Mouse (Mus musculus) stomach, embryonic 14.5 days (tissue): ENCODE measurements around the gene Mybph. TPM values are rescaled to one million over a fixed set of nuclear protein-coding genes. Genes with fewer than 3 reads are reported as not detected.

Experiments used
- ATAC-seq: fragments of 200-750 bp; cut with Nextera tagmentation; 2 replicates; pipeline ENCODE4 v1.8.0; 2017; ENCODE audit warnings: low read depth, moderate TSS enrichment; ENCODE audit not compliant: insufficient number of reproducible peaks, insufficient read depth, low FRiP score
- H3K27ac ChIP-seq: fragments of 300-500 bp; sonication (generic); 2 replicates; pipeline ENCODE4 v1.5.1; 2014; ENCODE audit warnings: mild to moderate bottlenecking, low read length, moderate library complexity, mixed read lengths
- H3K27me3 ChIP-seq: fragments of 300-500 bp; sonication (generic); 2 replicates; pipeline ENCODE4 v1.6.1; 2014; ENCODE audit warnings: low read length, control low read depth, mixed read lengths; ENCODE audit not compliant: control insufficient read depth, insufficient read depth
- H3K36me3 ChIP-seq: fragments of 300-500 bp; sonication (generic); 2 replicates; pipeline ENCODE4 v1.6.1; 2014; ENCODE audit warnings: mild to moderate bottlenecking, control low read depth, low read length, moderate library complexity, mixed read lengths; ENCODE audit not compliant: control insufficient read depth, insufficient read depth
- H3K4me1 ChIP-seq: fragments of 300-500 bp; sonication (generic); 2 replicates; pipeline ENCODE4 v1.6.1; 2014; ENCODE audit warnings: low read length, control low read depth, mixed read lengths; ENCODE audit not compliant: control insufficient read depth, insufficient read depth
- H3K4me2 ChIP-seq: fragments of 300-500 bp; sonication (generic); replicated peaks from 2 replicates; pipeline ENCODE4 v1.6.1; 2014; ENCODE audit warnings: low read depth, low read length, control low read depth
- H3K4me3 ChIP-seq: fragments of 300-500 bp; sonication (generic); 2 replicates; pipeline ENCODE4 v1.5.1; 2014; ENCODE audit warnings: low read depth, low read length, control low read depth
- H3K9ac ChIP-seq: fragments of 300-500 bp; sonication (generic); replicated peaks from 2 replicates; pipeline ENCODE4 v1.6.1; 2014; ENCODE audit warnings: low read depth, mild to moderate bottlenecking, control low read depth, low read length, moderate library complexity, mixed read lengths
- H3K9me3 ChIP-seq: fragments of 300-500 bp; sonication (generic); 2 replicates; pipeline ENCODE4 v1.6.1; 2016; ENCODE audit warnings: low read depth, low read length, control low read depth; ENCODE audit not compliant: control insufficient read depth
- WGBS: fragments of 180-500 bp; shearing (Covaris S2); extraction: QIAGEN DNeasy Blood & Tissue Kit; methylation state at CpG from one replicate; pipeline ENCODE4 v1.1.7; 2014; 5-methylcytosine and 5-hydroxymethylcytosine counted together
- polyA plus RNA-seq: library from polyadenylated mRNA; unstranded; fragments of >200 nt; fragmentation: Nextera tagmentation; extraction: Ambion mirVana; gene quantifications from 2 replicates; pipeline ENCODE4 v1.2.1, GENCODE M21; 2014

The Mybph gene
- polyA plus RNA-seq, 1 experiment from 2014 or later, result not detected

DNA sequence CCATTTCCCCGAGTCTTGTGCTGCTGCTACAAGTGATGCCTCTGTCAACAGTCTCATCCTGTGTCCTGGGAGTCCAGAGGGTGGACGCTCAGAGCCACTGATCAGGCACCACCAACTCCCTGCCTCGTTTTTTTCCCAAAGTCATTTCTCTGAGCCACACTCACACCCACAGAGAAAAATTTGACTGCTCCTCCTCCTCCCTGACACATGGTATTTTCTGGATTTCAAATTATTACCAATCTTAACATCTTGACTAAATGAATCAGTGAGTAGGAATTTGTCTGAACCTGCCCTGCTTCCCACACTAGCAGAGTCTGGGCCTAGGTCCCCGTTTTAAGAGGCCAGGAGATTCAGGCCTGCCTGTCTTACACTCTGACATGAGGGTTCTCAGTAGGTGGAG is 1.2 kb upstream of the Mybph start:
- Histone ChIP-seq H3K27ac (no peak overlapping the region), H3K4me1 (peaks cover 18% of the 10 kb centered on the region; the same call in 1 of the 2 replicates), H3K36me3 (no peaks in the 10 kb centered on the region), H3K4me3 (no peak overlapping the region), H3K27me3 (no peaks in the 10 kb centered on the region), H3K4me2 (no peak overlapping the region), H3K9ac (no peak overlapping the region), H3K9me3 (no peaks in the 10 kb centered on the region)
- ATAC-seq, result no peak
- 34% methylated on average over 4 of the region's 4 CpGs for WGBS

GRCm38 (mm10) chr1:134193674-134194197 is 488 bp downstream of the Mybph start:
- no peak overlapping the region for H3K4me2 ChIP-seq
- no peaks in the 10 kb centered on the region for H3K9me3 ChIP-seq
- H3K4me3 ChIP-seq, result no peak overlapping the region
- WGBS, result 54% methylated on average over 7 of the region's 7 CpGs
- no peak overlapping the region for H3K27ac ChIP-seq
- no peak for ATAC-seq
- peaks cover 18% of the 10 kb centered on the region; the same call in 1 of the 2 replicates for H3K4me1 ChIP-seq
- H3K9ac ChIP-seq, result no peak overlapping the region
- no peaks in the 10 kb centered on the region for H3K36me3 ChIP-seq
- H3K27me3 ChIP-seq, result no peaks in the 10 kb centered on the region

DNA sequence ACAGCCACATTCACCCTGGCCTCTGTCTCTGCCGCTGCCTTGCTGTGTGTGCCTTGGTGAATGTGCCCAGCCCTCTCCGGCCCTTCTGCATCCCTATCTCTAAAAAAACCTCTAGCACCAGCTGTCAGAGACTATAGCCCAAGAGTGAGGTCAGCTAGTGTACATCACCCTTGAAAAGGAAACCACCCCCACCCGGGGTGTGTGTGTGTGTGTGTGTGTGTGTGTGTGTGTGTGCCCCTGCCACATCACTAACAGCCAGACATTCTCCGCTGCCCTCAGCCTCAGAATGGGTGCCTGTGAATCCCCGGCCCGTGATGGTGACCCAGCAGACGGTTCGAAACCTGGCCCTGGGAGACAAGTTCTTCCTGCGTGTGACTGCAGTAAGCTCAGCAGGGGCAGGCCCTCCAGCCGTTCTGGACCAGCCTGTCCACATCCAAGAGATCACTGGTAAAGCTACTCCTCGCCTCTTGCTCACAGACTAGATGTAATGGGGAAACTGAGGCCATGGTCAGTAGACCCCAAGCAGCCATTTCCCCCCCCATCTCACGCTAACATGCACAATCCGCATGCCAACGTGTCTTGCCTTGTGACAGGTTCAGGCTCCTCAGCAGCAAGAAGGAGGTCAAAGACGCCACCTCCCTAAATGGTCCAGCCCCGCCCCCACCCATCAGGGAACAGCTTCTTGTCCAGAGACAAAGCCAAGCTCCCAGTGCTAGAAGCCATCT is 1.2 kb downstream of the Mybph start:
- no peak overlapping the region for H3K9ac ChIP-seq
- H3K4me2 ChIP-seq, result no peak overlapping the region
- peaks cover 18% of the 10 kb centered on the region; the same call in 1 of the 2 replicates for H3K4me1 ChIP-seq
- H3K4me3 ChIP-seq, result no peak overlapping the region
- WGBS, result 73% methylated on average over 16 of the region's 16 CpGs
- H3K36me3 ChIP-seq, result no peaks in the 10 kb centered on the region
- no peak overlapping the region for H3K27ac ChIP-seq
- H3K27me3 ChIP-seq, result no peaks in the 10 kb centered on the region
- no peak for ATAC-seq
- no peaks in the 10 kb centered on the region for H3K9me3 ChIP-seq

DNA sequence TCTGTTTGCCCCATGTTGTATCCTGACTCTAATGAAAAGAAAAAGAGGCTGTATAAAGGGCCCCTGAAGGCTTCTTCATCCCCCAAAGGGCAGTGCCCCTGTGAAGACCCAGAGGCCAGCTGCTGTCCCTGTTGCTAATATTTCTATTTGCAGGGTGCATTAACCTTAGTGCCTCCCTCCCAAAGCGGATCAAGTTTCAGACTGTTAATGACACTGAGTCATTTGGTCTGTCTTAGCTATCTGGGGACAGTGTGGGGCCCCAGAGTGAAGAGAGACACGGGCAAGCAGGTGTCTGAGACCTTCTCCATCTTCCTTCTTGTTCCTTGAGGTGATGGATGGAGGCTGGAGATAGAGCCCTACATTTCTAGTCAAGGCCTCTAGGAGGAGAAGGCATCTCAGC is 1.9 kb downstream of the Mybph start:
- H3K4me2 ChIP-seq, result no peak overlapping the region
- no peaks in the 10 kb centered on the region for H3K27me3 ChIP-seq
- H3K9me3 ChIP-seq, result no peaks in the 10 kb centered on the region
- no peak overlapping the region for H3K27ac ChIP-seq
- no peak overlapping the region for H3K9ac ChIP-seq
- H3K4me3 ChIP-seq, result no peak overlapping the region
- no peak for ATAC-seq
- H3K36me3 ChIP-seq, result no peaks in the 10 kb centered on the region
- 23% methylated on average over 2 of the region's 2 CpGs for WGBS
- H3K4me1 ChIP-seq, result peaks cover 18% of the 10 kb centered on the region; the same call in 1 of the 2 replicates

DNA sequence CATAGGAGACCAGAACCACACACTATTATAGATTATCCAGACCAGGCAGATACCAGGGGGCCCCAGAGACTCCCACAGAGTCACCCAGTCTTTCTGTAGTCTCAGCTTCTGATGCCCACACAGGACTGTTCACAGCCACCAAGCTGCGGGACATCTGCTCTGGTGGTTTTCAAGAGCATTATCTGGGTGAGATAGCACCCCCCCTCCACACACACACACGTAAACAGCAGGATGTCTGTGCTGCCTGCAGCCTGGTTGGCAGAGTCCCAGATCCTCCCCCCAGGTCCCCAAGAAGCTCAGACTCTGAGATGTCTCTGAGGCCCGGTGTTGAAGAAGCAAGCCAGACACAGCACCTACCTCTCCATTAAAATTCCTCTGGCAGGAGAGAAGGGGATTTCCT is 2.3 kb downstream of the Mybph start:
- H3K4me1 ChIP-seq, result peaks cover 18% of the 10 kb centered on the region; the same call in 1 of the 2 replicates
- H3K9ac ChIP-seq, result no peak overlapping the region
- ATAC-seq, result peak; percentile 14; the same call in 1 of the 2 replicates
- H3K4me2 ChIP-seq, result no peak overlapping the region
- no peak overlapping the region for H3K4me3 ChIP-seq
- H3K27me3 ChIP-seq, result no peaks in the 10 kb centered on the region
- no peaks in the 10 kb centered on the region for H3K9me3 ChIP-seq
- H3K27ac ChIP-seq, result peak overlapping the region; percentile 61; the same call in 1 of the 2 replicates
- 23% methylated on average over 3 of the region's 3 CpGs for WGBS
- H3K36me3 ChIP-seq, result no peaks in the 10 kb centered on the region

GRCm38 (mm10) chr1:134195979-134196378 is 2.7 kb downstream of the Mybph start:
- peak; percentile 44; the same call in 1 of the 2 replicates for ATAC-seq
- Histone ChIP-seq H3K4me2 (no peak overlapping the region), H3K4me3 (no peak overlapping the region), H3K27ac (peak overlapping the region; percentile 61; the same call in 1 of the 2 replicates), H3K9me3 (no peaks in the 10 kb centered on the region), H3K36me3 (no peaks in the 10 kb centered on the region), H3K4me1 (peaks cover 18% of the 10 kb centered on the region; the same call in 1 of the 2 replicates), H3K27me3 (no peaks in the 10 kb centered on the region), H3K9ac (no peak overlapping the region)
- WGBS, result 33% methylated on average over 4 of the region's 4 CpGs

DNA sequence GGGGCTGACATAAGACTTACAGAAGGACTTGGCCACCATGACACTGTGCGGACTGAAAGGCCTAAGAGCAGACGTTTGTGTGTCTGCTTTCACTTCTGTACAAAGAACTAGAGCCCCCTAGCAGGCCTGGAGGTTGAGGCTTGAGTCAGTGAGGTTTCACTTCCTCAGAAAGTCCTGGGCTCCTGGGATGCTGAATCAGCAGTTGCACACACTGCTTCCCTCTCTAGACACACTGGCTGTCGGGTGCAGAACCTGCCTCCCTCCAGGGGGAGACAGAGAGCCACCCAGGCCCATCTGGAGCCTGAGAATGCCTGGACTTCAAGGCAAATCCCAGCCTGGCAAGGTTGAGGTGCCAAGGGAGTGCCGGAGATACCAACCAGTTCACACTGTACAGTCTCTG is 3.1 kb downstream of the Mybph start:
- ATAC-seq, result no peak
- H3K4me2 ChIP-seq, result no peak overlapping the region
- H3K27me3 ChIP-seq, result no peaks in the 10 kb centered on the region
- H3K9ac ChIP-seq, result no peak overlapping the region
- 64% methylated on average over 4 of the region's 4 CpGs for WGBS
- H3K9me3 ChIP-seq, result no peaks in the 10 kb centered on the region
- H3K4me3 ChIP-seq, result no peak overlapping the region
- H3K27ac ChIP-seq, result peak overlapping the region; percentile 61; the same call in 1 of the 2 replicates
- no peaks in the 10 kb centered on the region for H3K36me3 ChIP-seq
- H3K4me1 ChIP-seq, result peaks cover 18% of the 10 kb centered on the region; the same call in 1 of the 2 replicates

DNA sequence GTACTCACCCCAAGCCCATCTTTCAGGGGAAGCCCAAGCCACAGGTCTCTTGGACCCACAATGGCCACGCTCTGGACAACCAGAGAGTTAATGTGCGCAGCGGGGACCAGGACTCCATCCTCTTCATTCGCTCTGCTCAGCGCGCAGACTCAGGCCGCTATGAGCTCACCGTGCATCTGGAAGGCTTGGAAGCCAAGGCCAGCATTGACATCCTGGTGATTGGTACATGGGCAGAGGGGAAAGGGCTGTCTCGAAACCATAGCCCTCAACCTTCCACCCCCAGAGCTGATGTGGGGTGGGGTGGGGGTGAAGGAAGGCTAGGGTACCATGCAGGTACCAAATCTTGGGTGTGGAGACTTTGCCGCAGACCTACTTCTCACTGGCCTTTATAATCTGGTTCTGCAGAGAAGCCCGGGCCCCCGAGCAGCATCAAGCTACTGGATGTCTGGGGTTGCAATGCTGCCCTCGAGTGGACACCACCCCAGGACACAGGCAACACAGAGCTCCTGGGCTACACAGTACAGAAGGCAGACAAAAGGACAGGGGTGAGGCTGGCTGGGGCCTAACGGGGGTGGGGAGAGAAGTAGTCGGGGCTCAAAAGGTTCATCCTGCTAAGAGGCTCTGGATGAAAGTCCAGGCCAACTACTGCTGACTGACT is 4.2 kb downstream of the Mybph start:
- Histone ChIP-seq H3K4me2 (no peak overlapping the region), H3K9ac (no peak overlapping the region), H3K36me3 (no peaks in the 10 kb centered on the region), H3K27ac (no peak overlapping the region), H3K4me1 (peaks cover 15% of the 10 kb centered on the region; the same call in 1 of the 2 replicates), H3K9me3 (no peaks in the 10 kb centered on the region), H3K27me3 (no peaks in the 10 kb centered on the region), H3K4me3 (no peak overlapping the region)
- ATAC-seq, result no peak
- 84% methylated on average over 15 of the region's 15 CpGs for WGBS
